Mouse (Mus musculus): ENCODE data around the gene Tubb1.

The Tubb1 gene

DNA sequence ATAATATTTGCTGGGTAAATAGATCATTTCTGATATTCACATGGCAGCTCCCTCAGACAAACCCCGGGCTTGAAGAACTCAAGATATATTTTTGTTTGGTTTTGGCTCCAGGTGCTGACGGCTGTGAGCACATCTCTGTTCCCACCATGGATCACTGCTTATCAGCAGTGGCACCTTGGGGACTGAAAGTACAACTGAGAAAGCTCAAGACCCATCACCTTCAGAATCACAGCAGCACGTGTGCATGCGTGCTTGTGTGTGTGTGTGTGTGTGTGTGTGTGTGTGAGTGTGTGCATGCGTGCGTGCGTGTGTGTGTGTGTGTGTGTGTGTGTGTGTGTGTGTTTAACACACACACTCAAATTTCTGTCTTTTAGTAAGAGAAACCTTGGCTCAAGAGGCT, 6.1 kb upstream of the Tubb1 start:
- DNase-seq = no peak

DNA sequence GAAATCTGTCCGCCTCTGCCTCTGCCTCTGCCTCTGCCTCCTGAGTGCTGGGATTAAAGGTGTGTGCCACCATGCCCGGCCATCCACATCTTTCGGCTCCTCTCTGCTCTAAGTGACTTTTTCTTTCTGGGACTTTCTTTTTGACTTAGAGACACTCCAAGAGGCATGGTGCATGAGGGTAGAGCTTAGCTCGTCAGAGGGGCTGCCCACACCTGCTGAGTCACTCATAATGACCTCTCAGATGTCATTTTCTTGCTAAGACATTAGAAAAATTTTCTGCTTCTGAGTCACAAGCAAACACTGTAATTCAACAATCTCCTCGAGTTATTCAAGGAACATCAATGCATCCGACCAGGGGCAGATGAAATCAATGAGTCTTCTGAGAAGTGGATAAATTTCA, 5.5 kb upstream of the Tubb1 start:
- DNase-seq = no peak

DNA sequence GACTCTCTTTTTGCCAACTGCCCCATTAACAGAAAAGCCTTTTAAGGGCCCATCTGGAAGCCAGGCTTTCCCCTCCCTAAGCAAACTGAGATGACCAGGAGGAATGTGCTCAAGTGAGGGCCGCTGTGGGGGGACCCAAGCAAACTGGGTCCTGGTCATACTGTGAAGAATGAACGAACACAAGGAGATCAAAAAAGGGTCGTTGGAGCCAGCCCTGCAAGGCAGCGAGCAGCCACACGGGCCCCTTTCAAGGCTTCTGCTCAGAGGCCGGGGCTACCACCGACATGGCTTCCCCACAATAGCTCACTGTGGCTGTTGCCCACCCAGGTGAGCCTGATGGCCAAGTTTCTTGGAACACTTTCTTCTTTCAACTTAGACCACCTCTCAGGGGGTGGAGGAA, 4.0 kb upstream of the Tubb1 start:
- DNase-seq = no peak

DNA sequence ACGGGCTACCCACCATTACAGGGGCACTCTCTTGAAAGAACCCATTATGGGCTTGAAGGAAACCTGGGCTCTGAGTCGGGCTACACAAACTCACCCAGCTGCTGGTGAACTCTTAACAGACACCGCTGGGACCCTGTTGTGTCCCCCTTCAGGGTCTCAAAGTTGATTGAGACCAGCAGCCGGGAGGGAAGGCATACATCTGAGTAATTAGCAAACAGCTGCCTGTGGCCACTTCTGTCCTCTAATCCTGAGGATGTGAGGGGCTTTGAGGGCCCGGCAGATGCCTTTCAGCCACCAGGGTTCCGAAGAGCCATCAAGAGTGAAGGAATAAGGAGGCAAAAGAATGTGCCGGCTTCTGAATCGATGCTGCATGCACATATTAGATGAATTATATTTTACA, 3.6 kb upstream of the Tubb1 start:
- DNase-seq = no peak

DNA sequence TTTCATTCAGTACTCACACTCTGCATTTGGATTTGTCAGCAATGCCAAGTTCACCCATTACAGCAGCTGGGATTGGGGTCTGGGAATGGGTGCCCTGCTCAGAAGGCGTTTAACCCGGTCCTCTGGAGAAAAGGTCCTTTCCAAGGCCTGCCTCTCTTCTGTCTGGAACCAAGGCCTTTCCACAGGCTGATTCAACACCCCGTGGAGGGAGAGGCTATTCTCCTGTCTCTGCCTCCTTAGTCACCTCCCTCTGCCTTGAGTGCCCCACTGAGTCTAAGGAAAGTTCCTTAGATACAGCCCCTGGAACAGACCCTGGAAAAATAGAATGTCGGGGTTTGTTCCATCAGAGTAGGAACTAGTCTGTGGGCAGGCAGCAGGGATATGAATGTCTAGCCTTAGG, 2.1 kb upstream of the Tubb1 start:
- no peak for DNase-seq

DNA sequence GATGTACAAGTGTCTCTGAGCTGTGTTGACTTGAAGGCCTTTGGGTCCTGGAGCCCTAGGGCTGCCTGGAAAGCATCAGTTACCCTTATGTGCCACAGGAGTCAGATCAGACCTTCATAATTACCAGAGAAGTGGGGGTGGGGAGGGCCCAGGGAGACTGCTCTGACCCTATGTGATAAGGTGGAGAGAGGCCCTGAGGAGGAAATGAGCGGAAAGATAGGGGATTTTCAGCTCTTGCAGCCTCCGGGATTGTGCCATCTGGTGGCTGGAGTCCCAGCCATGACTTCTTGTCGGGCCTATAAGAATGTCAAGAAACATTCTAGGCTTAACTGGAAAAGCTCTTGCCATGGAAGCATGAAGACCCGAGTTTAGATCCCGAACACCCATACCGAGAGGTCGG, 3.2 kb downstream of the Tubb1 start:
- DNase-seq = no peak

DNA sequence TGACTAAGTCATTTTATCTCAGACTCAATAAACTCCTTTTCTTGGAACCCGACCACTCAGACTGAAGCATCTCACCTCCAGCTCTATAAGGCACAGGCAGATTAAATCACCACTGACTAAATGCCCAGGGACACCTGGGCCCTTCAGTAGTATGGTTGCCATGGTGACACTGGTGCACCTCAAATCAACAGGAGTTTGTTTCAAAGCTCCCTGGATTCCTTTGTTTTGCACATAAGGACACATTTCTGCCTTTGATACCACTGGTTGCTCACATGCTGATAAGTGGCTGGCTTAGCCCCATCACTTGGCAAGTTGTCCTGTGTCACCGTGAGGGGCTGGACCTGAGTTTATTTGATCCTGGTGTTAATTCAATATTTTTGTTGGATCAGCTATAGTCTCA, 8.9 kb downstream of the Tubb1 start:
- no peak for DNase-seq

DNA sequence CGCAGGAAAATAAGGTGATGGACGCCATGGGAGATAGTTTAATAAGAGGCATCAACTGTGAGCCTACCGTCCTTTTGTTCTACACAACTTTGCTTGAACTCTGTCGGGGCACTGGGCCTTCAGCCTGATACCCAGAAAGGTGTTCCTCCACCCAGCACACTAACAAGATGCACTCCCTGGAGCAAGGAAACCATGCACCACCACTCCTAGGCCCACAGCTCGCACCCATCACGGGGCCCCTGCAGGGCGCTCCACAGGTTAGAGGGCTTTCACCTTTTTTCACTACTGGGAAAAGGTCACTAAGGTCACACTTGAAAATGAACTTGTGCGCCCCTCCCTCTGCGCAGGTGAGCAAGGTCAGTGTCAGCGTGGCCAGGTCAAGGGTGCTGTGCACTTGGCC, 12.9 kb downstream of the Tubb1 start:
- DNase-seq = no peak

DNA sequence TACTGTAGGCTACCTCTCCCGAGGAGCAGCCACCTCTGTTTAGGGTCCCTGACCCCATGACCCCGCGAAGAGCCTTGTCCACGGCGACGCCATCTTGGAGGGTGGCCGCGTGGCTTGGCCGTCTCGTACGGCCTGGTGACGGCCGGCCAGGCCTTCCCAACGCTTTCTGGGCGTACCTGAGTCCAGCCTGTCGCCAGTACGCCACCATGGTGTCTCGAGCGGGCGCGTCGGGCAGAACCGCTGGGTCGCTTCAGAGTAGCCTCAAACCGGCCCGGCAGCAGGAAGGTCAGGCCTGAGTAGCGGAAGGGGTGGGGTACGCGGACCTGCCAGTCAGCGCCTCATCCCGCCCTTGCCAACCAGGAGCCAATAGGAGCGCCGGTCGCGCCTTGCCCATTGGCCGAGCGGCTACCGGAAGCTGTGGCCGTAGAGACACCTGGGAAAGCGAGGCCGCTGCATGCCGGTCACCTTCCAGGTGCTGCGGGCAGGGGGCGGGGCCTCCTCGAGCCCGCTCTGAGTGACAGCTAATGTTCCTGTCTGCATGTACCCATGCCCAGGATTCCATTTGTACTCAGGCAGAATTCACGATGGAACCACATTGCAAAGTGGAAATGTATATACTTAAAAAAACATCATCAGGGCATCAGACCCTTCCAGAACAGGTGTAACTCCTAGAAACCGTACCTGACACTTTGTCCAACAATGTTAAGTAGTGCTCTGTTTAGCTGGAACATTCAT, 13.5 kb downstream of the Tubb1 start, which contains the start of gene Atp5e:
Gene Atp5e, minus strand, starts transcription at position 317 of the 735 bp plus-strand sequence.
- peak; percentile 98 for DNase-seq

DNA sequence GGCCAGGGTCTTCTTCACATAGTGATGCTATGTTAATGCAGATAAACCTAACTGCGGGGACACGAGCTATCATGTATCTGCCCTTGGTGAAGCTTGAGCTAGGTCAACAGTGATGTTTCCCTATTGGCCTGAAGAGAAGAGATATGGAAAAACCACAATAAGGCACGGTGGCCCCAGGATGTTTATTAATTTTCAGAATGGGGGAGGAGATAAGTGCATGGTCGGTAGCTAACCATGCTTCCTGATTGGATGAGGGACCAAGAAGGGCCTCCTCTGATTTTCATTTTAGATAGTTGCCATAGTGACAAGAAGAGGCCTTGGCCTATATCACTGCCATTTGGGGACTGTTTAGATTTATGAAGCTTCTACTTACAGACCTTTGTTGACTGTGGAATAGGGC, 19.8 kb downstream of the Tubb1 start:
- DNase-seq = no peak

DNA sequence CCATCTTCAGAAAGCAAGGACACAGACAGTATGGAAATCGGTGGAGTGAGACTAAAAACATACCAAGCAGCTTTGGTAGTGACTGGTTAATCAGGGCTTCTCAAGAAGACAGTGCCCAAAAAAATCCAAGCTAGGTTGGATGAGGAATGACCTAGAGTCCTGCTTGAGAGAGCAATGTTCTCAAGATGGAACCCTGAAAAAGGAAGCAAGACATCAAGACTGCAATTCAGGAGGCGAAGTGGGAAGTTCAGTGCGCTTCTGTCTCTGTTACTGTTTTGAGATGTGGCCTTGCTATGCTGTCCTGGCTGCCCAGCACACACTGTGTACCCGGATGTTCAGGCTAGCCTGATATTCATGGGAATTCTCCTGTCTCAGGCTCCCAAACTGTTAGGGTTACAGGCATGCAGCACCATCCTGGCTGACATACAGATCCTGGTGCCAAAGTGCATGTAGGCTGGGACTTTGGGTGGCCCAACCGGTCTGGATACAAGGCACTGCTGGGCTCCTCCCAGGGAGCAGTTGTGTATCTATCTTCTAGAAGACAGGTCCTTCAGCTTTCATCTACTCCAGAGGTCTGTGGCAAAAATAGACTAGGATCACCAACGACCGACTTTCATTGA, 20.4 kb downstream of the Tubb1 start:
- DNase-seq = no peak

DNA sequence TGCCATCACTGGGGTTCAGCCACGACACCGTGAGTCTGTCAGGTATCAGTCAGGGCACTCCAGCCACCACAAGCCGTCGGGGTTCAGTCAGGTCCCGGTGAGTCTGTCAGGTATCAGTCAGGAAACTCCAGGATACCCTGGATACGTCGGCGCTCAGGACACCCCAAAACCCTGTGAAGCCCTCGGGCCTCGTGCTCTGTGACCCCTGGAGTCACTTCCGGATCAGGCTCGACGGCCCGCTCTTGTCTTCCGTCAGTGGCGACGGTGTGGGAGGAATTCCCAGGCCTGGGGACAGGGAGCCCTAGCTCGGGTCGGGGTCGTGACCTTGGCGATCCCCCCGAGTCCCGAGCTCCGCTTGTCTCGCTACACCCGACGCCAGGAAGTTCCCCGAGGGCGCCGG, 21.9 kb downstream of the Tubb1 start:
- no peak for DNase-seq

DNA sequence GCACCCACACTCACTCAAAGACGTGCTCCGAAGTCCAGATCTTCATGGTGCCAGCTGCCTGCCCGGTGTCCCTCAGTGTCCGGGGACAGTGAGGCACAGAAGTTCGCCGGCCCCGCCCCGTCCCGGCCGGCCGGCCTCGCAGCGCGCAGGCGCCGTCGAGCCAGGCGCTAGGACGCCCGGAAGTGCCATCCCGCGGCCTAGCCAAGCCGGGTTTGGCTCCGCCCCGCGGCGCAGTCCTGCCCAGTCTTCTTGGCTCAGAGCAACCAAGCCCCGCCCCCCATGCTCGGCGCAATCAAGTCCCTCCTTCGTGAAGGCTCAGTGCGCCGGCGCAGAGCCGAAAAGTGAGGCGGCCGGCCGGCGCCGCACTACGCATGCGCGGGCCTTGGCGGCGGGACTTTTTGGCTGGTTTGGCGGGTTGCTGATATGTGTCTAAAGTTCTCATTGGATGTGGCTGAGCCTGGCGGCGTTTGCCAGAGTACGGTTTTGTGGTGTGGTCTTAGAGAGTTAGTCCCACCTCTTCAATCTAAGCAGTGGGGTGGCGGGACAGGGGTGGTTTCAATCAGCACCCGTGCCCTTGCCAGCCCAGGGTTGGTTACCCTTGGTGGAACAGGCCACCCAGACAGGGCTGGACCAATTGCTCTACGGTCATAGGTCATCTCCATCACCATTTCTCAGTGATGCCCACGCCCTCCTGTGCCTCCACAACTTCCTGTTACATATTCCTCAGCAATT, 22.5 kb downstream of the Tubb1 start, which contains the start of gene Prelid3b:
Gene Prelid3b, minus strand, starts transcription at position 264 of the 732 bp plus-strand sequence.
- DNase-seq = peak; percentile 99

DNA sequence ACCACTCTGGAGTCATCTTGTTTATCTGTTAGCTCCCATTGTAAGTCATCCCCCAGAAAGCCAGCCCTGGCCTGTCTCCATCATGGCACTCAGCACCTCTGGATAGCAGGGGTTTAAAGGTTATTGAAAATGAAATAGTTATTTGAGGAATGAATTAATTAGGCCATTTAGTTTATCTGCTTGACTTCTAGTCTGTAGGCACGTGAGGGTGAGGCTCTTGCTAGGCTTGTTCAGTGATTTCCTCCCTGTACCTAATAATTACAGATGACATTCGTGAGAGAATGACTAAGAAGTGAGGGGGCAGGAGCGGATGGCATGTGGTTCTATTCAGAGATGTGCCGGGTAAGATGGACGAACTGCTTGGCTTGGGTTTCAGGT, 23.0 kb downstream of the Tubb1 start:
- no peak for DNase-seq

DNA sequence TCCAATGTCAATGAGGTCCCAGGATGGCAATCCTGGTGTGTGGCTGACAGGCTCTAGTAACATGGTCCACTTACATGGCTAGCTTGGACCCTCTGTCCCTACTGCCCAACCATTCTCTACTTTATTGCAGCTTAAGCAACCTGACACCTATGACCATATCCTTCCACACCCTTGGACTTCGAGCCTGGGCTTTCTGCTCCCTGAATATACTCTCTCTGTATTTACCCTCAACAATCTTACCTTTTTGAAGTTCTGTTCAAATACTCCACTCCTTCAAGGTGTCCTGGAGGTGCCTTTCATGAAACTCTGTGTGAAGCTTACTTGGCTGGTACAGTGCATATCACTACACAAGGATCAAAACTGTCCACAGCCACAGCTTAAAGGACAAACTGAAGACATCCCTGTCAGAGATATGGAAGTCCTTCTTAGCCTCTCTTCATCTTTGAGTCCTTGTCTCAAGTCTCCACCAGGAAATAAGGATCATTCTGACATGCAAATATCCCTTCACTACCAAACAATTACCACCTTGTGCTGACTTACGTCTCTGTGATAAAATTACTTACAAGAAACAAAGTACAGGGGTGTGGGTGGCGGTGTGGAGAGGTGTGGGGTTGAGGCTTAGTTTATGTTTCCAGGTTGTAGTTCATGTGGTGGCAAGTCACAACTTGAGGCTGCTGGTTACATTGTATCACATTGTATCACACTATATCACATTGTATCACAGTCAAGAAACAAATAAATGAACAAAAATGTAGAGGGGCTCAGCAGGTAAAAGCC, 27.2 kb downstream of the Tubb1 start:
- no peak for DNase-seq

DNA sequence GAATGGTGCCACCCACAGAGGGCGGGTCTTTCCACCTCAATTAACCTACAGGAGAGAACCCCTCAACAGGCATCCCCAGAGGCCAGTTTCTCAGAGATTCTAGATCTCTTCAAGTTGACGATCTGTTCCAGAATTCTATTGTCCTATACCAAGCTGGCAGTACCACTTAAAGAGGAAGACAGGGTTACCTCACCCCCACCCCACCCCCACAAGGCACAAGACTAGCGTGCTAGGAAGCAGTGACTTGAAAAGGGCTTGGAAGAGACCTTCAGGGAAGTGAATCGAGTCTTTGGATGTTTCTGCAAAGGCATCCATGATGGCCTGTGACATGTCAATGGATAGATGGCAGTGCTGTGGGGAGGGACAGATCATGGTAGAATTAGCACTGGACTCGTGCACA, 28.3 kb downstream of the Tubb1 start:
- no peak for DNase-seq

DNA sequence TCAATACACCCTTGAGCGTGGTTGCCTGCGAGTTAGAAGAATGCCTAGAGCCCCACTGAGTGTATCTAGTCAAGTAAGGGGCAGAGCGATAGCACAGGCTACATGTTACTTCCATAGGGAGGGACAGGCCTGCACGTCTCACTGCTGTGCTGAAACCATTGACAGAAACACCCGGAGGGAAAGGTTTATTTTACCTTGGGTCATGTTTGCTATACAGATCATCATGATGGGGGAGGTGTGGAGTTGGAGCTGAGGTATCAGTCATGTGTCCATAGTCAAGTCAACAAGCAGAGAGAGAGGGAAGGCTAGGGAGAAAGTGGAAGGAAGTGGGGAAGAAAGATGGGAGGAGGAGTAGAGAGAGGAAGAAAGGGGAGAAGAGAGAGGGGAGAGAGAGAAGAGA, 36.5 kb downstream of the Tubb1 start:
- no peak for DNase-seq

DNA sequence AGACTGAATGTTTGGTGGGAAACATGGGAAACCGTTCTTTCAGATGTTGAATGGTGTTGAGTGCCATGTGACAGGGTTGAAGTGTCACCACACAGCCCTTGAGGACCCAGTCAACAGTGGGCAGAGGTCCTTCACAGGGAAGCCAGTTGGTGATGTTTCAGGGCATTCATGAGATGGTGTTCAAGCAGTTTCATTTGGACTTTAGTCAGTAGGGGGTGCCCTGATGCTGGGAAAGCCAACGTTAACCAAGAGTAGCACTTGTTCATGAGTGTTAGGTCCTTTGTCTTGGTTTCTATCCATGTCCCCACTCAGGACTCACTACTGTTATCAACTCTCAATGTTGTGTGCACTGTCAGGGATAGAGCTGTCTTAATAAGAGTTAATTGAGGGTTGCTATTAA, 42.4 kb downstream of the Tubb1 start:
- DNase-seq = no peak

DNA sequence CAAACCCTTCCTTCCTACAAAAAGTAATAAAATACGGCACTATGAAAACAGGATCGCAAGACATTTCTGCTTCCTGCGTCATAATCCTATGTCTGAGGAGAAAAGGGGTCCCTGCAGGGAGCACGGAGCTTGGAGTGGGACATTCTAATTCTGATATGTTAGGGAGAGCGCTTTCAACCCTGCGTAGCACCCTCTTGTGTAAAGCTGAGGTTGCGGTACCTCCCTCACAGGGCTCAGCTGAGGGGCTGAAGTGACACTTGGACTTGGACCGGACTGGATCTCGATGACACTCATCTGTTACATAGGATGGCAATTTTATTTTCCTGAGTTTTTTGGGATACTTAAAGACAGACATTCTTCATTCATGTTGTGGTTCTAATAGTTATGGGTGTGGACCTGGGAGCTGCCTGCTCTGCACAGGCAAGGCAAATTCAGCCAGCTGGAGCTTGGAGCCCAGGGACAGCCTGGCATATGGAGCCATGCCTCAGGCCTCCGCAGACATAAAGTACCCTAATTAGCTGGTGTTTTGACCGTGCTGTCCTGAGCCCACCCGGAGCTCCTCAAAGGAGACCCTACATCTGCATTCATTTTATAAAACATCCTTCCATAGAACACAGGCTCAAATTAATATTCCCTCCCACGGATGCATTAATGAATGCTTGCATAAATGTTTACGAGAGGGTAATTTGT, 50.5 kb downstream of the Tubb1 start:
- DNase-seq = no peak

DNA sequence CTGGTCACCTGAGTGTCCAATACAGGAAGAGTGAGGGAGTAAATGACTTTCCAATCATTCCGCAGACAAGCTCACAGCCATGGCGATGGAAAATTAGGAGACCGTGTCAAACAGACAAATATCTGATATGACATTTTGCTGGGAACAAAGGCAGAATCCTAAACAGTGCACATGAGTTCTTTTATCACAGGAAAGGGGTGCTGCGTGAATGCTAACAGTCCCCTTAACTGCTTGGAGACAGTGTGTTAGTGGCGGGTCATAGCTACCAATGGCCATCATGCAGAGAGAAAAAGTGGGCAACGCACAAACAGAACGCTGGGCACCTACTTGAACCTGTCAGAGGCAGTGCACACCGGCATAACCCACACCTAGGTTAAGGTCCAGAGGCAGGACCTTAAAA, 51.0 kb downstream of the Tubb1 start:
- no peak for DNase-seq

DNA sequence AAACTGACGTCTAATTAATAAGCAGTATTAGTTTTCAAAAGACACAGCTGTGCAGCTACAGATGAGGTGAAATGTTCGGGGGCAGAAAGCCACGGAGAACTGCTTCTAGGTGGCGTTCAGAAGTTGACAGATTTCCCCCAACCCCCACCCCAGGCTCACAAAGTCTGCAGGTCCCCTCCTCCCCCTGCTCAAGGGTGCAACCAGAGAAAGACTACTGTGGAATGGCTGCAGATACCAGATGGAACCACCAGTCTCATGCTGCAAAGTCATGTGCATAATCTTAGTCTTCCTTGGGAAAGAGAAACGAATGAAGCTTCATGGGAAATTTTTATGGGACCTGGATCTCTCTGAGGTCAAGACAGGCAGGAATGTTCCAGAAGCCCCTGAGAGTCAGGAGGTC, 51.8 kb downstream of the Tubb1 start:
- DNase-seq = no peak

DNA sequence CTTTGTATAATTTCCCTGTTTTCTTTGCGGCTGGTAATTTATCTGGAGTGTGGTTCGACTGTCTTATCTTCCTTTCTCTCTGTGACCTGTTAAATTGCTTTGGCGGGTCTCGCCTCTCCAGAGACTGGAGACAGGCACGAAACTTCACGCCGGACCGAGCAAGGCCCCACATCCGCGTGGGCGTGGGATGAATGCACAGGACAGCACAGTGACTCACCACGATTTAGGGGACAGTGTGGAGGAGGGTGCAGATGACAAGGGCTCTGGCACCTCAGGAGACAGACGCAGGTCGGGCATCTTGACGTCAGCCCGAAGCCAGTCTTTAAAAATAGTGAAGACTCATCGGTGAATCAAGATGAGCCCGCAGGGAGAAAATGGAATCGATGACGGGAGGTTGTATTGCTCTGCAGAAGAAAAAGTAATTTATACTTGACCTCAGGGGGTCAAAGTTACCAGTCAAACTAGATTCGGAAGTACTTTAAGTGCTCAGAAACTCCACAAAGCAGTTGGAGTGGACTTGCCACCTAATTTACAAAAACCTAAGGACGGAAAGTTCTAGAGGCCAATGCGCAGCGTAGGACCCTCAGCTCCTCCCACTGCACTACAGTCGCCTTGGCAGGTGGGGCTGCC, 52.5 kb downstream of the Tubb1 start:
- no peak for DNase-seq

All from cerebellum, adult 9-10 months (tissue).